Mouse (Mus musculus) liver, adult 2 months (tissue): ENCODE results near the gene Cmklr1.

Source experiments
- CTCF ChIP-seq: fragments of 200-500 bp; IDR thresholded peaks from 2 replicates; pipeline ENCODE4 v1.5.1; 2011; ENCODE audit warnings: low read depth, low read length, control low read depth
- POLR2A ChIP-seq: fragments of 200-500 bp; IDR thresholded peaks from 2 replicates; pipeline ENCODE4 v1.6.1; 2011; ENCODE audit warnings: low read length, control low read depth; ENCODE audit not compliant: insufficient read depth; ENCODE audit errors: extremely low read depth

GRCm38 (mm10) chr5:113606961-113607785, 43.1 kb downstream of the Cmklr1 start:
- TF ChIP-seq CTCF (no peak), POLR2A (no peak)
